Mouse (Mus musculus): ENCODE results near the gene Plscr5. TPM values are rescaled to one million over a fixed set of nuclear protein-coding genes. Genes with fewer than 3 reads are reported as not detected.
A peak's percentile ranks its signal among the peaks of the same experiment; 100 is the strongest.
"Not testable (repeated sequence)": the region's sequence is repeated elsewhere in the genome, so short reads cannot be mapped to it uniquely, and the experiment has no call there.

Gene Plscr5
- polyA plus RNA-seq (2016; fragmentation: Nextera tagmentation; extraction: Ambion mirVana) = not detected in 2 replicates

DNA sequence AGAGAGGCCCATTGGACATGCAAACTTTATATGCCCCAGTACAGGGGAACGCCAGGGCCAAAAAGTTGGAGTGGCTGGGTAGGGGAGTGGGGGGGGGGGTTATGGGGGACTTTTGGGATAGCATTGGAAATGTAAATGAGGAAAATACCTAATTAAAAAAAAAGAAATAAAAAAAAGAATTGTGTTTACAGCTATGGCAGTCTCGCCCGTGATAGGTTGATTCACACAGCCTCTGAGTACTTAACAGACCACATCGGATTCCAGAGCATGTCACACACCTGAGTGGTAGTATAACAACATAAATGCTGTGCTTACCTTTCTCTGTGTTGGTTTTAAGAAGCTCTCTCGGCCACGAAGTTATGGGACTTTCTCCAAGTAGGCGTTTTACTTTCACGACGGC, at the start of gene Plscr5:
TSS of gene Plscr5 (plus strand) at position 301 of the 400 bp plus-strand sequence.
- not testable (repeated sequence) for H3K9me3 ChIP-seq; H3K36me3 ChIP-seq (replicated peaks); DNase-seq (ENCODE audit: extremely low spot score, low spot score); H3K4me1 ChIP-seq; H3K4me3 ChIP-seq; H3K27me3 ChIP-seq (ENCODE audit: poor library complexity, severe bottlenecking); H3K27ac ChIP-seq
- WGBS = 82% methylated on average over 9 of the region's 9 CpGs

DNA sequence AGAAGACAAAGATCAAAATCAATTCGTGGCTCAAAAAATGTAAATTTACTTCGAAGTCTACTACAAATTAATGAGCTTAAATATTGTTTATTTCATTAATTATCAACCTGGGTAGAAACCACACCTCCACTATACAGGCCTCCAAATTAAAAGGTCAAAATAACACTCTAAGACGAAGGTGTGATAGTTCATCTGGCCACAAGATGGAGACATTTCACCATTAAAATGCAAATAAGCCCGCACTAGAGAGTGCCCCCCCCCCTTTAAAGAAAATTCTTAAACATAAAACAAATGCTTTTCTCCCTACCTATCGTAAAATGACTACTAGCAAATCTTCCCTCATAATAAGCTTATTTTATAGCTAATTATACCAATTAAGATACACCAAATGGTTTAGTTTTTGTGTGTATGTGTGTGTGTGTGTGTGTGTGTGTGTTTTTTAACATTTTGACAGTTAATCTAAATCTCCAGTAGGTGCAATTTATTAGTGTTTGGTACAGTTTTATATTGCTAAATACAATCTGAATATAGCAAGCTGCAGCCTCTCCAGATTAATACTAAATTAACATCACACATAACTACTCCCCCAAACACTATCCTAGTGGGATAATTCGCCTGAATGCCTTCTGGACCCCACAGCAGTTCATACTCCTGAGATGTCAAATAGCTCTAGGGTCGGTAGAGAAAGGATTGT, 45.0 kb upstream of the Plscr5 start:
- 29% methylated on average over 7 of the region's 7 CpGs for WGBS
- no peak for DNase-seq (ENCODE audit: extremely low spot score, low spot score)
- no peak overlapping the region for H3K27ac ChIP-seq
- H3K27me3 ChIP-seq (ENCODE audit: poor library complexity, severe bottlenecking) = no peaks in the 10 kb centered on the region
- no peaks in the 10 kb centered on the region for H3K9me3 ChIP-seq
- H3K4me1 ChIP-seq = no peaks in the 10 kb centered on the region
- H3K4me3 ChIP-seq = no peak overlapping the region
- no peaks in the 10 kb centered on the region for H3K36me3 ChIP-seq (replicated peaks)

DNA sequence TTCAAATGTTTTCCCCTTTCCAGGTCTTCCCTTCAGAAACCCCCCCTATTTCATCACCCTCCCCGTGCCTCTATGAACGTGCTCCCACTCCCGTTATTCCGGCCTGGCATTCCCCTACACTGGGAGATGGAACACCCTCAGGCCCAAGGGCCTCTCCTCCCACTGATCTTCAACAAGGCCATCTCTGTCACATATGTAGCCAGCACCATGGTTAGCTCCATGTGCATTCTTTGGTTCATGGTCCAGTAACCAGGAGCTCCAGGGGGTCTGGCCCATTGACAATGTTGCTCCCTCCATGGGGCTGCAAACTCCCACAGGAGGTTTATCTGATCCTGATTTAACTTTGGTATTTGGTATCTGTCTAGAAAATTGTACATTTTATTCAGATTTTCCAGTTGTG, 30.5 kb upstream of the Plscr5 start:
- DNase-seq (ENCODE audit: extremely low spot score, low spot score) = no peak
- H3K4me1 ChIP-seq = no peaks in the 10 kb centered on the region; the same call in 1 of the 2 replicates
- no peaks in the 10 kb centered on the region for H3K36me3 ChIP-seq (replicated peaks)
- H3K4me3 ChIP-seq = no peak overlapping the region
- WGBS = 63% methylated on average over 4 of the region's 4 CpGs
- no peak overlapping the region for H3K27ac ChIP-seq
- H3K9me3 ChIP-seq = no peaks in the 10 kb centered on the region
- H3K27me3 ChIP-seq (ENCODE audit: poor library complexity, severe bottlenecking) = no peaks in the 10 kb centered on the region

DNA sequence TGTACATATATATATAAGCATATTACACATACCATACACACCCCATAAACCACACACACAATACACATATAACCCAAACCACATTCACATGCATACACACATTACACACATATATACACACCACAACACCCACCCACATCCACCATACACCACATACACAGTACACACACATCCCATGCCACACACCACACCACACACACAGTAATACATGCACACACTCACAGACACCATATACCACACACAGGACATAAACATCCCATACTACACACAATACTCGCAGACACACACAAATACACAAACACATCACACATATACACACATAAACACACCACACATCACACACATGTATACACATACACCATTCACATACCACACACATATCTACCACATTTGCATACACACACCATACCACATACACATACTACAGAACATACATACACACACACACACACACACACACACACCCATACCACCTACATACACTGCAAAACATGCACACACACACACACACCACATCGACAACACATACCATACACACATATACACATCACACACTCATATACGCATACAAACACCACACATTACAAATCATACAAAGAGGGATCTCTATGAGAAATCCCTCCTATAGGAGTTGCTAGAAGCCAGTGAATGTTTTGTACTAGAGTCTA, 19.3 kb upstream of the Plscr5 start:
- Histone ChIP-seq H3K9me3 (no peaks in the 10 kb centered on the region), H3K36me3 (replicated peaks) (no peaks in the 10 kb centered on the region), H3K4me3 (no peak overlapping the region), H3K4me1 (peaks cover 12% of the 10 kb centered on the region), H3K27ac (no peak overlapping the region), H3K27me3 (ENCODE audit: poor library complexity, severe bottlenecking) (peaks cover 7% of the 10 kb centered on the region; the same call in 1 of the 2 replicates)
- WGBS = 97% methylated on average over 3 of the region's 3 CpGs
- DNase-seq (ENCODE audit: extremely low spot score, low spot score) = no peak

DNA sequence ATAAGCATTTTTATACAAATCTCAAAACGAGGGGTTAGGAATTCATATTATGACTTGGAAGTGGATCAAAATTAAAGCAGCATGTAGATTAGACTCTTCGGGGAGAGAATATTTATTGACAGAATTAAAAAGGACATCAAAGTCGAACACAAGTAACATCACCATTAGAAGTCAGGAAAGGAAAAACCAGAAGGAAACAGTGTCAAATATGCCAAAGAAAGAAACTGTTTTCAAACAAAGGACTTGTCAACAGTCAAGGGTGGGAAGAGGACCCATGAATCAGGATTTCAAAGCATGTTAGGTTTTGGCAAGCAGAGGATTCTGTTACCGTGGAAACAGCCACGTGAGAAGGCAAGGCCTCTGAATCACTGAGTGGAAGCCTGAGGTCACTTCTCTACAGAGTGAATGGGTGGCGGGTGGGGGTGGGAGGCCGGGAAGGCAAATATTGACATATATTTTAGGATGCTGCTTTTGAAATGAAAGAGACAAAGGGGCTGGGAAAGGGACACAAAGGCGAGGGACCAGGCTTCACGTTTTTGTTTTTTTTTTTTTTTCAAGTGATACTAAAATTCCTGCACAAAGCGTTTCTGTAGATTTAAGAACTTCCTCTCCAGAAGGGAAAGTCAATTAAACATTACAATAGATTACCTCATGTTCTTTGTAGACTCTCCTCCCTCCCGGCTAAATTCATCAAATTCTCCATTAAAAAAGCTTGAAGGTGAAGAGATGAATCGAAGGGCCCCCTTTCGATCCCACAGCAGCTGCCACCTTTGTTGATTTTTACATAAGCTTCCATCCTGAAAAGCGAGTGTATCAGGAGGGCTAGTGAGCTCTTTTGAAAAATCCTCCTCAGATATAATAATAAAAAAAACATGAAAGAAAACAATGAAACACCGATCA, 18.3 kb upstream of the Plscr5 start:
- Histone ChIP-seq H3K4me3 (no peak overlapping the region), H3K27me3 (ENCODE audit: poor library complexity, severe bottlenecking) (peaks cover 7% of the 10 kb centered on the region; the same call in 1 of the 2 replicates), H3K36me3 (replicated peaks) (no peaks in the 10 kb centered on the region), H3K27ac (peak overlapping the region; percentile 65), H3K4me1 (peaks cover 22% of the 10 kb centered on the region), H3K9me3 (no peaks in the 10 kb centered on the region)
- 53% methylated on average over 15 of the region's 15 CpGs for WGBS
- DNase-seq (ENCODE audit: extremely low spot score, low spot score) = peak; percentile 42

DNA sequence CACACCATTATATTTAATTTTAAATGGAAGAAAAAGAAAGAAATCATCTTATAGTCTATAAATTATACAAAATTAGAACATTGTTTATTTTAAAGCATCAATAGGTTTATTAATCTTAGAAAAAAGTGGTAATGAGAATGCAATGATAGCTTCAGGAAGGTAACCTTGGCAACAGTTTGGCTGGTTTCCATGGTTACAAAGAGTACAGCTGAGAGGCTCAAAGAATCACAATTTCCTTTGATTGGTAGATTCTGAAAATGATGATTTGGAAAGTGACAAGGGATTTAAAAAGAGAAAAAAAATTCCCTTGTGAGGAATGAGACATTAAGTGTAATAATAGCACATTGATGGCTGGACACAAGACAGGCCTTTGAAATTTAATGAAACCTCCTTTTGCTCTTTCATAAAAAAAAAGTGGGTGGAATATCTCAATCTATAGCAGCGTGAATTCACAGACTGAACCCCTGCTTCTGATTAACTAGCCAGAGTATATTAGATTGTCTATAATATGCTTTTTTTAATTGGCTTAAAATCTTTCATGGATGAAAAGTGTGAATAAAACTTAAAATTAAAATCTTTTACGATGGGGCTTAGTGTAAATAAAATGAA, 13.8 kb upstream of the Plscr5 start:
- Histone ChIP-seq H3K27ac (no peak overlapping the region), H3K4me3 (no peak overlapping the region), H3K9me3 (no peaks in the 10 kb centered on the region), H3K4me1 (peaks cover 32% of the 10 kb centered on the region), H3K27me3 (ENCODE audit: poor library complexity, severe bottlenecking) (peaks cover 7% of the 10 kb centered on the region; the same call in 1 of the 2 replicates), H3K36me3 (replicated peaks) (no peaks in the 10 kb centered on the region)
- 66% methylated on average over 2 of the region's 2 CpGs for WGBS
- no peak for DNase-seq (ENCODE audit: extremely low spot score, low spot score)

DNA sequence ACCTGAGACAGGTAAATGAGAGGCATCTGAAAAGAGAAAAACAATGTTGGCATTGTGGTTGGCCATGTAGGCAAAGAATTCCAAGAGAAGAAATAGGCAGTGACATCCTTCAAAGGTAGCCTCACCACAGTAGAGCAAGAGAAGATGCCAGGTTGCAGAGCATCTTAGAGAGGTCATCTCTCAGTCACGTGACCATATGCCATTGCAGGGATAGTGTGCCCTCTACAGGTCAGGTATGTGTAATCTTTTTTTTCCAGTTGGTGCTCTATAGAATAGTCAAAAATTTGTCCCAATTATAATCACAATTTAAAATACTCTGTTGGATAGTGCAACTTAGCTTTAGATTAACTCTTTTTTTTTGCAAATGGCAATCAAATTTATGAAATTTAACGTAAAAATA, 1.4 kb upstream of the Plscr5 start:
- H3K4me1 ChIP-seq = peaks cover 4% of the 10 kb centered on the region; the same call in 1 of the 2 replicates
- H3K4me3 ChIP-seq = no peak overlapping the region
- no peak overlapping the region for H3K27ac ChIP-seq
- WGBS = 83% methylated on average over 2 of the region's 2 CpGs
- no peaks in the 10 kb centered on the region for H3K9me3 ChIP-seq
- DNase-seq (ENCODE audit: extremely low spot score, low spot score) = no peak
- H3K36me3 ChIP-seq (replicated peaks) = no peaks in the 10 kb centered on the region
- H3K27me3 ChIP-seq (ENCODE audit: poor library complexity, severe bottlenecking) = no peaks in the 10 kb centered on the region

DNA sequence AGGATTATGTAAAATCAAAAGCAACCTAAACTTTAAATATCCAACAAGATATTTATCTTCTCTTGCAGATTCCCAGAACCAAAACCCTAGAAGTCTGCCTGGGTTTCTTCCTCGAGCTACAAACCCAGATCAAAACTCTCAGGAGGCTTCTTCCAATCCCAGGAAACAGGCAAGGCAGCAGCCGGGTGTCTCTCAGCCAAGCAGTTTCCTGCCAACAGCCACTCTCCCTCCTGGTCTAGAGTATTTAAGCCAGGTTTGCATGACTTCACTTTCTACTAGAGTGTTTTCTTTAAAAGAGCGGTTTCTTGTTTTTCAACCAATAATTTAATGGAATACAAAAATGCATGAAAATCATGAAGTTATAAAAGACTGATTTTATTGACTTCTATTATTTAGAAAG, 5.7 kb downstream of the Plscr5 start:
- Histone ChIP-seq H3K36me3 (replicated peaks) (no peaks in the 10 kb centered on the region), H3K4me1 (peaks cover 6% of the 10 kb centered on the region; the same call in 1 of the 2 replicates), H3K9me3 (no peaks in the 10 kb centered on the region), H3K27me3 (ENCODE audit: poor library complexity, severe bottlenecking) (no peaks in the 10 kb centered on the region), H3K27ac (no peak overlapping the region), H3K4me3 (no peak overlapping the region)
- WGBS = 79% methylated on average over 3 of the region's 3 CpGs
- DNase-seq (ENCODE audit: extremely low spot score, low spot score) = no peak

DNA sequence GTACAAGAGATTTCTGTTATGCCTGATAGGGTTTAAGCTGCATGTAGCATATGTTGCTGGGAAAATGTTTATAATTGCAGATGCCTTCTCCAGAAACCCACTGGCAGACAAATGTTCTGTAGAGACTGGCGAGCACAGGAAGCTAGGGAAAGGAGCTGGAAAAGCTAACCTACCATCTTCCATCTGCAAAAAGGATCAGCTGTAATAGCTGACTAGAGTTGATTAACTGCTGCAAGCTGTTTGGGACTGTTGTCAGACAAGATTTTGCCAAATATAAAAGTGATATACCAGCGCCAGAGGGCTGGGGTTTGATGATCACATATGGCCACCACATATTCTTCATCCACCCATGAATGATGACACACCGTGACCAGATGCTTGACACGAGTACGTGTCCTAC, 6.8 kb downstream of the Plscr5 start:
- H3K36me3 ChIP-seq (replicated peaks) = no peaks in the 10 kb centered on the region
- WGBS = 89% methylated on average over 5 of the region's 5 CpGs
- no peak overlapping the region for H3K27ac ChIP-seq
- no peaks in the 10 kb centered on the region for H3K27me3 ChIP-seq (ENCODE audit: poor library complexity, severe bottlenecking)
- no peak for DNase-seq (ENCODE audit: extremely low spot score, low spot score)
- no peaks in the 10 kb centered on the region for H3K9me3 ChIP-seq
- H3K4me1 ChIP-seq = peaks cover 6% of the 10 kb centered on the region; the same call in 1 of the 2 replicates
- no peak overlapping the region for H3K4me3 ChIP-seq

DNA sequence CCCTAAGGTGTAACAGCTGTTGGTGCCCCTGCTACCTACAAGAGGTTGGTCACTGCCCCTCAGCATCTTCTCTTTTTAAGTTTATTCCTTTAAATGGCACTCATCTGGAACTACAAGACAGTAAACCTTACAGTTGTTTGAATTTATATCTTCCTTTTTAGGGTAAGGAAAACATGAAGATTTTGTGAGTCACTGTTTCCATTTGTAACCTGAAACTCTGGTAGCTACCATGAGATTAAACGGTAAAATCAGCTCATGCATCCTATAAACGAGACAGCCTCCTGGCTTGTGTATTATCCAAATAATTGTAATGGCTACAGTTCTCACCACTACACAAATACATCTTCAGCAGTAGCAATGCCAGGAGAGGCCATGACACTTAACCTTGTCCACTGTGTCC, 11.7 kb downstream of the Plscr5 start:
- no peaks in the 10 kb centered on the region for H3K4me1 ChIP-seq
- no peak overlapping the region for H3K4me3 ChIP-seq
- H3K36me3 ChIP-seq (replicated peaks) = no peaks in the 10 kb centered on the region
- WGBS = 77% methylated on average over 2 of the region's 2 CpGs
- no peak for DNase-seq (ENCODE audit: extremely low spot score, low spot score)
- H3K27me3 ChIP-seq (ENCODE audit: poor library complexity, severe bottlenecking) = no peaks in the 10 kb centered on the region
- H3K27ac ChIP-seq = no peak overlapping the region
- H3K9me3 ChIP-seq = no peaks in the 10 kb centered on the region

DNA sequence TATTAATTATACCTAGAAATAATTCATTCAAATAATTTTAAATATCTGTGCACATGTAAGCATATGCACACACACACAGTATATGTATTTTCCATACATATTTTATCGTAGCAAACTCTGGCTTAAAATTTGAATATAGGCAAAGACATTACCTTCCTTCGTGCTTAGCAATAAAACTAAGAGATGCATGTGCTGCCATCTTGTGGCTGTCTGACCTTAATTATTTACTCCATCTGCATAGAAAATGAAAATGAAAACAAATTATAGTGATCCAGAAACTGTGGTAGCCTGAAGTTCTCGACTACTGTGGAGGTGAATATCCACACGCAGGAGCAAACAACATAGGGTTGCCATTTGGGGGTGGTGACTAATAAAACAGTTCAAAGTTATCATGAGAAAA, 14.6 kb downstream of the Plscr5 start:
- H3K4me3 ChIP-seq = no peak overlapping the region
- H3K9me3 ChIP-seq = no peaks in the 10 kb centered on the region
- H3K27ac ChIP-seq = no peak overlapping the region
- 66% methylated on average over 4 of the region's 4 CpGs for WGBS
- H3K4me1 ChIP-seq = no peaks in the 10 kb centered on the region
- no peak for DNase-seq (ENCODE audit: extremely low spot score, low spot score)
- no peaks in the 10 kb centered on the region for H3K36me3 ChIP-seq (replicated peaks)
- no peaks in the 10 kb centered on the region for H3K27me3 ChIP-seq (ENCODE audit: poor library complexity, severe bottlenecking)

DNA sequence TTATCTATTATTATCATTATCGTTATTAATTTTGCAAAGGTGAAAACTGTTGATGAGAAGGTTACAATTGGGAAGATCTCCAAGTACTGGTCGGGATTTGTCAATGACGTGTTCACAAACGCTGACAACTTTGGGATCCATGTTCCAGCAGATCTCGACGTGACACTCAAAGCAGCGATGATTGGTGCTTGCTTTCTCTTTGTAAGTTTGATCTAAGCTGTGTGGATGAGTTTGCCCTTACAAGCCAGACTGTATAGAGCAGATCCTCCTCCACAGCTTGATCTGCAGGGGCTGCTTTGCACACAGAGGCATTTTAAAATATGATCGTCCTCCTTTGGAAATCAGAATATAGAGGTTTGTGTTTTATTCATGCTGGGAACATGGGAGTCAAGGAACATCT, 15.0 kb downstream of the Plscr5 start:
- Histone ChIP-seq H3K27me3 (ENCODE audit: poor library complexity, severe bottlenecking) (no peaks in the 10 kb centered on the region), H3K9me3 (no peaks in the 10 kb centered on the region), H3K4me3 (no peak overlapping the region), H3K27ac (no peak overlapping the region), H3K4me1 (no peaks in the 10 kb centered on the region), H3K36me3 (replicated peaks) (no peaks in the 10 kb centered on the region)
- 88% methylated on average over 8 of the region's 8 CpGs for WGBS
- no peak for DNase-seq (ENCODE audit: extremely low spot score, low spot score)

Data from forebrain, embryonic 10.5 days (tissue).